Mouse (Mus musculus) frontal cortex, adult 2 months (tissue): ENCODE data around the gene Chtf18. TPM values are rescaled to one million over a fixed set of nuclear protein-coding genes. Genes with fewer than 3 reads are reported as not detected.
"Not testable (repeated sequence)": the region's sequence is repeated elsewhere in the genome, so short reads cannot be mapped to it uniquely, and the experiment has no call there.

ENCODE experiments used
- DNase-seq, 2 experiments: peaks; one replicate each; pipeline ENCODE4 v3.0.0; 2022; ENCODE audit warnings: low spot score in 1 of 2; ENCODE audit errors: extremely low spot score in 1 of 2
- polyA plus RNA-seq: library from polyadenylated mRNA; depleted of rRNA; stranded (reverse); fragments of >200 nt; gene quantifications from 2 replicates; pipeline ENCODE4 v1.2.3, GENCODE M21; 2012; rRNA removed

Chtf18 gene
- polyA plus RNA-seq, result 2.5 and 2.9 TPM in 2 replicates

DNA sequence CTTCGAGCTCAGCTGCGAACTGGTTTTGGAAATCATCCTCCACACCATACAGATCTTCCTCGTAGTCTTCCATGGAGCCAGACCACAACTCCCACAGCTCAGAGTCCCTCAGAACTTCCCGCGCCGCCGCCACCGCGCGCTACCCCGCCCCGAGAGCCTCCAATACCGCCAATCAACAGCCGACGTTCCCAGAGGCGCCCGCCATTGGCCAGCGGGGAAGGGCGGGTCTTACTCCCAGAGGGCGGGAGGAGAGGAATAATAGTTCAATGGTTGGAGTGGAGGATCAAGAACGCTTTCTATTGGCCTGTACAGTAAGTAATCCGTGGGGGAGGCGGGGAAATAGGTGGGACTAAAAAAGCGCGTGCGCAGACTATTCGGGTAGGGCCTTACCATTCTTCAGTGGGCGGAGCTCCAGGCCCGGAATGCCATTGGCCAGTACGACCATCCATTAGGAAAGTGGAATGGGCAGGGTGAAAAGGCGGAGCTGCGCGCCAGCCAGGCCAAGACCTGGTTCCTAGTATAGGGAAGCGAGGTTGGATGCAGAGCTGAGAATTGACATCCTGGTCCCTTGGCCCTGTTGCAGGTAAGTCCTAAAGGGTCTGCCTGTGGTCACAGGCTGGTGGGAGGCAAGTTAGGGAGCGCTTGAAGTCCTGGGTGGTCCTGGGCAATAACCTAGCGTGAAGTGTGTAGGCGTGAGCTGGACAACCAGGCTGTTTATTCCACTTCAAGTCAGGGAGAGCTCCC is at the start of gene Chtf18, which contains the start of gene Rpusd1:
Gene Chtf18 (minus strand): TSS at position 155 of the 744 bp plus-strand sequence.
Gene Rpusd1 (plus strand): TSS at position 406 of the 744 bp plus-strand sequence.
- DNase-seq, result peak; percentile 100

DNA sequence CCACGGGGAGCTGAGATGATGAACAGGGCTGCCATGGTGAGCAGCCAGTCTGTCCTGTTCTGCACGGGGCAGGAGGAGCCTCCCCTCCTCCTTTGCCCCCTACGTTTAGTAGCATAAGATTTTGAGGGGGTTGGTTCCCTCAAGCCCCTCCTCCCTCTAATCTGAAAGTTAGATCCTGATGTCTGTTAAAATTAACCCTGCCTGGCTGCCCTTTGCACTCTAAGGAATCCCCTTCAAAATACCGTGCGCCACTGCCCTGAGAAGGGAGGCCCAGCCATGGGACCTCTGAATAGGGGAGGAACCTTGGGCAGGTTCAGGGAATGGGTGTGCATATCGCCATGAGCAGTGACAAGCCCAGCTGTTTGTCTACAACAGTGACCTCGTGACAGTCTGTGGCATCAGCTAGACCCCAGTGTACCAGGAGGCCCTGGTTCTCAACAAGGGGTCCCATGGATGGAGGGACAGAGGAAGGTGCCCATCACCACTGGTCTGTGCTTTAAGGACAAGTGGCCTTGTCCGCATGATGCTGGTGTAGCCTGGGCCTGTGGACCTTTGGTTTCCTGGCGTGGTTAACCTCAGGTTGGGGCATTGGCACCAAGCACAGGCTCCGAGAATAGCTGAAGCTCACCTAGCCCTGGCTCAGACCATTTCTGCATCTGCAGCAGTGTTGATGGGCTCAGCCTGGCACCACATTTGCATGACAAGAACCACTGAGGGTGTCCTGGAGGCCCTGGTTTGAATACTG is 48.3 kb upstream of the Chtf18 start:
- no peak for DNase-seq

- DNase-seq, result peak; percentile 96 to 100
These were observed 46.4 kb upstream of the Chtf18 start, which contains the start of gene Narfl for GRCm38 (mm10) chr17:25773549-25774120. Gene Narfl, plus strand, starts transcription at chr17:25773776.

- DNase-seq, result no peak
These were observed 42.1 kb upstream of the Chtf18 start for GRCm38 (mm10) chr17:25769331-25769730.

GRCm38 (mm10) chr17:25765886-25766285 is 38.7 kb upstream of the Chtf18 start:
- DNase-seq, result no peak

GRCm38 (mm10) chr17:25762591-25762990 is 35.4 kb upstream of the Chtf18 start:
- no peak for DNase-seq

DNA sequence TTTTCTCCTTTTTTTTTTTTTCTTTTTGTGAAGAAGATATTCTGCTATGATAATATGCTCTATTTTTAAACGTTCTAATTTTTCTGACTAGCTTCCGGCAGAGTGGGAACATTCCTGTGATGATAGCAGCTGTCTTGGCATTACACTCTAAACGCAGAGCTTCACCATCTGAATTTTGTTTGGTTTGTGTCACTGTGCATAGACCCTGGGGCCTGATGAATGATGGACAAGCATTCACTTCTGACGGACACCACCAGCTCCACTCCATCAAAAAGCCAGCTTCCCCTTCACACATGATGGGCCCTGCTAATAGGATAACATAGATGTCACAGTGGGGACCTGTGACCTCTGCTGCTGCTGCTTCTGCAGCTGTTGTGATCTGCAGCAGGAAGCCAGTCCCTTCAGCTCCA is 34.3 kb upstream of the Chtf18 start:
- peak in 1 of 2 experiments; percentile 77 for DNase-seq

- DNase-seq, result peak in 1 of 2 experiments; percentile 67
These were observed 32.9 kb upstream of the Chtf18 start for GRCm38 (mm10) chr17:25760148-25760547.

- no peak for DNase-seq
These were observed 30.5 kb upstream of the Chtf18 start for GRCm38 (mm10) chr17:25757691-25758090.

DNA sequence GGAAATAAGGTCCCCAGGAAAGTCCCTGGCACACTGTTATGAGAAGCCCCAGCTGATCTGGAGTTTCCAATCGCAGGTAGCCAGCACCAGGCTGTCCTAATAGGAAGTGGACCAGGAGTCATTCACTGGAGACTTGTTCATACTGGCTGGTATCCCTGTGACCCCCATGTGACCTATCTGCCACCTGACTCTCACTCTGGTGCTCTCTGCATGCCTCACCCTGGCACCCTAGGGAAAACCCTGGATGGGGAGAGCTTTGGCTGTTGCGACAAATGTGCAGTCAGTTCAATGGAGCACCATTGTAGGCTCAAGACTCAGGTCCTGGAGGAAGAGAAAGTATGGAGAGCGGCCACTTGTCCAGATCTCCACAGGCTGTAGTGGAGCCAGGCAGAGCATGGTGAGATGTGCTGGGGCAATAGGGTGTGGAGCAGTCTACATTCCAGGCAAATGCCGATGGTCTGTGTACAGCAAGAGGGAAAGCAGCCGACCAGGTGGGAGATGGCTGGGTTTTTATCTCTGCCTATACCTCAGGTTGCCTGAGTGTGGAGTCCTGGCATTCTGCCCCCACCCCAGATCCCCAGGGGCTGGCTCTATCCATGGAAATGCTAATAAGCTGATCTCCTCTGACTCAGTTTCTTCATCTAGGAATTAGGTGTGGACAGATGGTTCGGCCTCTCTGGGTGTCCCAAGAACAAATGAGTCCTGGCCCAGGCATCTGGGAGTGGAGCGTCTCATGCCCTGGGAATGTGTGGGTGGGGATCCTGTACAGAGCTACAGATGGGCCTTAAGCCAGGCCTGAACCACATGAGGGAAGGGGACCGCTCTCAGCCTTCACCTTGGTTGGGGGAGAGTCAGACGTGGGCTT is 29.4 kb upstream of the Chtf18 start:
- DNase-seq, result no peak

GRCm38 (mm10) chr17:25755627-25756377 is 28.6 kb upstream of the Chtf18 start:
- no peak for DNase-seq

- DNase-seq, result no peak
These were observed 27.9 kb upstream of the Chtf18 start for GRCm38 (mm10) chr17:25755086-25755485.

DNA sequence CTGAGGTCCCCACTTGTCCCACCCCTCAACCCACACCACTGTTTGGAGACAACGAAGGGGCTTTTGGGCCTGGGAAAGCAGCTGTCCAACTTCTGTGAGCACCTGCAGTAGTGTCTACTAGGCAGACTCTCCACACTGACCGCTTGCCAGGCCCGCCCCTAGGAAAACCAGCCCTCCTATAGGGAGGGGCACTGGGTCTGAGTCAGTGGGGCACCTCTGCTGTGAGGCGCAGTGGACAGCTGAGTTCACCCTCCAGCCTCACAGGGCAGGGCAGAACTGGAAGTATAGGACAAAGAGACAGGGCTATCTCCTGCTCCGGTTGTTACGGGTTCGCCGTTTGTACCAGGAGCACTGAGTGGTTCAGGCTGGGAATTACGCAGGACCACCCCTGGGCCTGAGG is 27.0 kb upstream of the Chtf18 start, which contains the start of gene Msln:
Gene Msln (minus strand): TSS at position 138 of the 400 bp plus-strand sequence.
- DNase-seq, result no peak

DNA sequence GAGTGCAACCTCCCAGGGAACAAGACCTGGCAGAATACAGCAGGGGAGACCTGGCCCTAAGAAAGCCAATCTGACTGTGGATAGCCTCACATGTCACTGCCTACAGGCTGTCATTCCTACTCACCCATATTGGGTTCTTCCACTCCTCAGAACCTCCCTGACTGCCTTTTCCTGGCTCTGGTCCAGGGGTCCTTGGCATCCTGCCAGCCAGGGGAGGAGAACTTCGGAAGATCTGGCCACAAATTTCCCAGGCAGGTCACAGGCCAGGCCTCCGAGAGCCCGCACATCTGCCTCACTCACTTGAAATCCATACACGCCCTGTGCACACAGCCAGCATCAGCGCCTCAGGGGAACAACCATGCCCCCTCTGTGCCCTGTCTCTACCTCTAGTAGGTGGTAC is 24.2 kb upstream of the Chtf18 start:
- no peak for DNase-seq

- DNase-seq, result no peak
These were observed 22.1 kb upstream of the Chtf18 start for GRCm38 (mm10) chr17:25749314-25749713.

DNA sequence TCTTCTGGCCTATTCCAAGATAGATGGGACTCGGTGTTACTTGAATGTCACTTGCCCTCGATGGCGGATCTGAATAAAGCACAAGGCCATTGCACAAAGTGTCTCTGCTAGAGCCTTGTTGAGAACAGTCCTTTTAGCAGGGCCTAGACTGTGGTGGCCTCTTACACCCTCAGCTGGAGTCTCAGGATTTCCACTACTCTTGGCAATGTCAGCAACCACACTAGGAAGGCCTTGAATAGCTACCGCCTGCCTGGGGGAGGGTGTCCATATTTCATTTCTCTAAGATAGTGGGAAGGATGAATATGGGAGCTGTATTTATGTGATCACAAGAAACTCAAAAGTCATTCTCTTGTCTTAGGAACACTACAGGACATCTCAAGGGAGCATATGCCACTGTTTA is 21.0 kb upstream of the Chtf18 start:
- no peak for DNase-seq

GRCm38 (mm10) chr17:25744311-25744710 is 17.1 kb upstream of the Chtf18 start:
- no peak for DNase-seq

GRCm38 (mm10) chr17:25743831-25744230 is 16.6 kb upstream of the Chtf18 start:
- DNase-seq, result no peak

DNA sequence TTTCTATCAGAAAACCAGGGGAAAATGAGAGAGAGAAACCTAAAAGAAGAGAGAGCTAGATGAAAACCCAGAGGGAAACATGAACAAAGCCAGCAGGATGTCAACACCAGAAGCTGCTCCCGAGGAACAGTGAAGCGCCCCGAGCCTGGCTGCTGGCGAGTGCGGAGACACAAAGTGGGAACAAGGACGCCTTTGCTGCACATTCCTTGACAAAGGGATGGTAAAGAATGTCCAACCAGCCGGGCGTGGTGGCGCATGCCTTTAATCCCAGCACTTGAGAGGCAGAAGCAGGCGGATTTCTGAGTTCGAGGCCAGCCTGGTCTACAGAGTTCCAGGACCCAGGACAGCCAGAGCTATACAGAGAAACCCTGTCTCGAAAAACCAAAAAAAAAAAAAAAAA is 14.3 kb upstream of the Chtf18 start:
- DNase-seq, result not testable (repeated sequence)

GRCm38 (mm10) chr17:25738861-25739260 is 11.6 kb upstream of the Chtf18 start:
- DNase-seq, result no peak
